Mouse (Mus musculus): ENCODE measurements around the gene Dnajc13. TPM values are rescaled to one million over a fixed set of nuclear protein-coding genes. Genes with fewer than 3 reads are reported as not detected.

The Dnajc13 gene
- polyA plus RNA-seq, 1 experiment: 79.7 TPM

DNA sequence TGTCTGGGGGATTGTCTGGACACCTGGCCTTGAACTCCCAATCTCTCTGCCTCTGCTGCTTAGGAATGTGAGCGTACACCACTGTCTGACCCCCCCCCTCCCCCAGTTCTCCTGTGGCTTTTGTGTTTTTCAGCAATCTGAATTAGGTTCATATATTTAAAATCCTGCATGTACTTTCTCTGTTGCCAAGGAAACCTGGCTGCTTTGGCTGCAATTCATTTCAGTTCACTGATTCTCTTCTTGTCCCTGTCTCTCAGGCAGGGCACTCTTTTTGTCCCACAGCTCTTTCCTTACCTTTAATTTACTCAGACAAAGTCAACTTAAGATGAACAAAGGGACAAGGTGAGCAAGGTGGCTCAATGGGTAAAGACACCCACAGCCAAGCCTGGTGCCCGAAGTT is 134.6 kb downstream of the Dnajc13 start:
- DNase-seq (ENCODE audit: extremely low spot score in 1 of 2, low spot score in 1 of 2): peak; percentile 26 to 67

DNA sequence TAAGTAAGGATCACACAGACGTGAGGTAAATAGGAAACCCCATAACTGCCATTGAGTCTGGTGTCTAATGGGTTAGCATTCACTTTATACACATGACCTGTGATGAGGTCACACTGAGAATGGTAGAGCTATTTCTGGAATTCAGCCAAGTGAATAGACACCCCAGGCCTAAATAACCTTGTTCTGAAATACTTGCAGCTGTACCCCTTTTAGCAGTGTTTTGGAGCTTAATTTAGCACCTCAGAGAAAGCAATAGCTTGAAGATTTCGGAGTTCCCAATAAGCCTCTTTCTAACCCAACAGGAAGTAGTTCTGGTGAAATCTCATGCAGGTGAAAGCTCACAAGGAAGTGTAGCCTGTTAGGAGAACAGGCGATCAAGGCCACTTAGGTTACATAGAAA is 135.9 kb downstream of the Dnajc13 start, which contains the start of gene Ackr4:
Gene Ackr4 (minus strand): TSS at position 101 of the 400 bp plus-strand sequence.
- DNase-seq (ENCODE audit: extremely low spot score in 1 of 2, low spot score in 1 of 2): no peak

DNA sequence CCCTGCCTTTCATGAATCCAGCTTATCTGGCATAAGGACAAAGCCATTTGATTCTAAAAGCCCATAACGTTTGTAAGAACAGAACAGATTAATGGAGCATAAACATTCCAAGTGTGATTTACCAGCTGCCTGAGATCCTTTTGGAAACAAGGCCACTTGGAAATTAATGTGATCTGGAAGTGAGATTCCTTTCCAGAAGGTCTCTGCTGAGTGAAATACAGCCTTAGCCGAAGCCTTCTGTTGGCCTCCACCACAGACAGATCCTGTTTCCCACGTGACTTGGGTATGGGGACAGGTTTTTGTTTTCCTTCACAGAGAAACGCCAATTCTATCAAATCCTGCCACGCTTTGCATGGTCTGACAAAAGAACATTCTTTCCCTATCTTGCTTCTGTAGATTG is 139.1 kb downstream of the Dnajc13 start:
- no peak for DNase-seq (ENCODE audit: extremely low spot score in 1 of 2, low spot score in 1 of 2)

DNA sequence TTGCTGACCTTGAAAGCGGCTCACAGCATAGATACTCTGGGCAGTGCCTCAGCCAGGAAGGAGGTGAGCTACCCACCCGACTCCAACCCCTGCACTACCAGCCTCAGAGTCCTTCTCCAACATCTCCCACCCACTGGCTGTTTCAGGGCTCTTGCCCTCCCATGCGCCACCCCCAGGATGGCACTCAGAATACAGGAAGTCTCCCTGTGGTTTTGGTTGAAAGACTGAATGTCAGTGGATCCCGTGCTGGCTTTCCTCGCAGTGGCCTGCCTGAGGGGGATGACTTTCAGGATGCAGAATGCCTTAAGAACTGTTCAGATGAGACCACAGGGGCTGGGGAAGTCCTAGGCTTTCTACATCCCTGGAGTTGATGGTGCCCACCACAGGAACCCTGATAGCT is 139.6 kb downstream of the Dnajc13 start:
- no peak for DNase-seq (ENCODE audit: extremely low spot score in 1 of 2, low spot score in 1 of 2)

DNA sequence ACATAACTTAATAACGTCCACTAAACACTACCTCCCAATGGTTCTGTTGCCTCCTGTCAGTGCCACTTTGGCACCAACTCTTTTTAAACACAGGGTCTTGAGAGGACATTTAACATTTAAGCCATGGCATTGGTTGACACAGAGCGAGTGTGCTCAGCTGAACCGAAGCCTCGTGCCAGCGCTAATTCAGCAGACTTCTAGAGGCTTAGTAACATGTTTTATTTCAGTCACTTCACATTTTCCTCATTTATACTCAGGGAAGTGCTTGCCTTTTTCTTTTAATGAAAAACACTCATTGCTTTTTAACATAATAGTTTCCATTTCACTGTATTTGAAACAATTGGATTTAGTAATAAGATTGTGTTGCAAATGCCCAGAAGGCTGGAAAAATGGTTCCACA is 153.6 kb downstream of the Dnajc13 start:
- DNase-seq (ENCODE audit: extremely low spot score in 1 of 2, low spot score in 1 of 2): no peak

DNA sequence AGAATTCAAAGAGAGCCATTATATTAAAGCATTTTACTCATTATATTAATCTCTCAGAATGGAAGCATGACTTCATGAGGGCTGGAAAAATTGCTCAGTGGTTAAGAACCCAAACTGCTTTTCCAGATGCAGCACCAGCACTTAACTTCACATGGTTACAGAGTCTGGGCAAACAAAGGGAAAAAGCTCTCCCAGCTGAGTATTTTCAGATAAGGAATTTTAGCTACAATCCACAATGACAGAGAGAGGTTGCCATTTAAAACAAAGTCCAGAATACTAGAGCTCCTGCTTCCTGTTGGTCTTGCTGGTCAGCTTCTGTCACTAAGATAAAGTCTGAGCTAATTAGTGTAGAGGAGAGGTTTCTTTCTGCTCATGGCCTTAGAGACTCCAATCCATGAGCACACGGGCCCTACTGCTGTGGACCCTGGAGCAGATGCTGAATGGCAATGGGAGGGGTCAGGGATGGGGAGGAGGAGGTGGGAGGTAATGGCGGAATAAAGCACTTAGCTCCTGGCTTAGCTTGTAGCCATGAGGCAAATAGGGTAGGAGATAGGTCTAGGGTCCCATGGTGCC is 154.1 kb downstream of the Dnajc13 start:
- DNase-seq (ENCODE audit: extremely low spot score in 1 of 2, low spot score in 1 of 2): no peak

DNA sequence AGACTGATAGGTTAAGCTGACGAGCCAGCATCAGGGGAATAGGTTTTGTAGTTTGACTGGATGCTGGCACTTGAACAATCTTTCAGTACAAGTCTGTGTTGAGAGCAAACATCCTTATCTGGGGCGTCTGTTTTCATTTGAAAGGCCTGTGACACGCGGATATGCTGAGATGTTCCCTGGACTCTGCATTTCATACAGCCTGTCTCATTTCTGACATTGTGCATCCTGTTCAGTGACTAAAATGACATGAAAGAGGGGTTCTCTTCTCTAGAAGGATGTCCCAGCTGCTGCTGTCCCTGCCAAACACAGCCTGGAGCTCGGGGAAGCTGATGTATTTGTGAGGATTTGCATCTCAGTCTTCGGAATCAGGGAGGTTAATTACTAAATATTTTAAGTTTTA is 155.2 kb downstream of the Dnajc13 start:
- no peak for DNase-seq (ENCODE audit: extremely low spot score in 1 of 2, low spot score in 1 of 2)

DNA sequence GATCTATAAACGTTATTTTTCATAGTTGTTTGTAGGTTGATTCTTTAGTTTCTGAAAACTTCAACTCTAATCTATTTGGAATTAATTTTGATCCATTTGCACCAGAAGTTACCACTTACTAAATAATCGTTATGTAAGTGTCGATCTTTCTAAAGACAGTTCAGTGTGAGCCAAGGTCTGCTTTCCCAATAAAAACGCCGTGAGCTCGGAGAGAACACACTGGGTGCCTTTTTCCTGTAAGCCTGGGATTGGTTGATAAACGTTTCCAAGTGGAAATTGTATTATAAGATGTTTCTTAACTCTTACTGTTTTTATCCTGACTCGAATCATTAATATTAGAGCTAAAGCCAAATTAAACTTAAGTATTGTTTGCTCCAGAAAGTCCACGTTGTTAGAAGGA is 155.8 kb downstream of the Dnajc13 start:
- no peak for DNase-seq (ENCODE audit: extremely low spot score in 1 of 2, low spot score in 1 of 2)

DNA sequence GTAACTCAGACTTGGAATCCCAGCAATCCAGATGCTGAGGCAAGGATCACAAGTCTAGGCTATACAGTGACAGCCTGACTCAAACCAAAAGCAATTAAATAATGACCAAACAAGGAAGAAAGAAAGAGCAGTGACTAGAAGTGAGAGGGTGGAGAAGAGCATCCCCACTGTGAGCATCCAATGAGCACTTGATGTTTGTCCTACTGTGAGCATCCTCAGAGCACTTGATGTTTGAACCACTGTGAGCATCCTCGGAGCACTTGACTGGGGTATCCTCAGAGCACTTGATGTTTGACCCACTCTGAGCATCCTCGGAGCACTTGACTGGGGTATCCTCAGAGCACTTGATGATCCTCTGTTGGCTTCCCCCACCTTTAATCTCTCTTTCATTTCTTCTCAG is 157.7 kb downstream of the Dnajc13 start:
- DNase-seq (ENCODE audit: extremely low spot score in 1 of 2, low spot score in 1 of 2): no peak

DNA sequence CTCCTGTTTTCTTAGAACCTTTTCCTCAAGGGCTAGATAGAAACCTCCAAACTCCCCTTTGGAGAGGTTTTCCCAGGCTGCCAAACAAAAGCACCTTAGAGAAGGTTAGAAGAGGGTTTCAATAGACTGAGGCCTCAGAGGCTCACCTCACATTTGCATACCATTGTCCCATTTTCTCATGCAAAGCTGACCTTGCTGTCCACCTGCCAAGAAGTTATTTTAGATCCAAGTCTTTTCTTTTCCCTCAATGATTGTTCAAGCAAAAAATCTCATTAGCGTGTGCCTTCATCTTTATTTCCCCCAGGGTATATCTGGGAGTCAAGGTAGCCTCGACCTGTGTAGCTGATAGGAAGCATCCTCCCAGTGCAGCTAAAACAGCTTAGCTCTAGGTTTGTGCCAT is 159.8 kb downstream of the Dnajc13 start:
- no peak for DNase-seq (ENCODE audit: extremely low spot score in 1 of 2, low spot score in 1 of 2)

DNA sequence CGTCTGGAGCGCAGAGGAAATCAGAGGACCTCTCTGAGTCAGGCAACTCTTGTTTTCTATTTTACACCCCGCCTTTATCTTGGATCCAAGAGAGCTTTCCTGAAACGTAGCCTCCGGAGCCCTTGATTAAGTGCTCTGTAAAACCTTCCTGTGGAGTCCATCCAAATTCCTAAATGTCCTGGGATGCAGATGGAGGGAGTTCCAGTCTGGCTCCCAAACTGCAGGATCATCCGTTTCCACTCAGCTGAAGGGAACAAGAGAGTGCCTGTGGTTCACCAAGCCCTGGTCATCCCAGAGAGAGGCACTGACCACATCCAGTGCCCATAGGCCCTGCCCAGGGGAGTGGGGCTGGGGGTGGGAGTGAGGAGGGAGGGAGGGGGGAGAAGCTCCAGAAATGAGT is 160.4 kb downstream of the Dnajc13 start:
- no peak for DNase-seq (ENCODE audit: extremely low spot score in 1 of 2, low spot score in 1 of 2)

DNA sequence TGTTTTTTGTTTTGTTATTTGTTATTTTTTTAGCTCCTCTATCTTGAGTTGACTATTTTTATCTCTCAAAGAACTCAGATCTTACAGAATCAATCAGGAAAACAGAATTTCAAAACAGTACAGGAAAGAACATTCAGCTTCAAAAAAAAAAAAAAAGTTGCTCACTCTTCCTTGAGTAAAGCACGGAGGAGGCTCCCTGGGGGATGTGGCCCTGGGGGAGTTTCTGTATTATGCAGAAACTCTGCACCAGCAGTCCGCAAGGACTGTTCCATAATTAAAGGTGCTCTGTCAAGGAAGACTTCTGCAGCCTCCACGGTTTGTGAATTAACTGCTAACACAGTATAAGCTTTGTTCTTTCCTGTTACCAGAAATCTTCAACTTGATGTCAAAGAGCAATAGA is 161.3 kb downstream of the Dnajc13 start:
- DNase-seq (ENCODE audit: extremely low spot score in 1 of 2, low spot score in 1 of 2): no peak

Other genes starting within 250 kb of the Dnajc13 start
- gene Gm28305, start 222.3 kb downstream of the Dnajc13 start, polyA plus RNA-seq (2012; rRNA removed): not detected in 2 replicates
- gene Uba5, start 199.8 kb downstream of the Dnajc13 start, polyA plus RNA-seq (2012; rRNA removed): 55.9 and 57.5 TPM in 2 replicates
- 23.6 and 24.1 TPM in 2 replicates for gene Acad11, start 199.6 kb downstream of the Dnajc13 start, polyA plus RNA-seq (2012; rRNA removed)
- 0.23 and 0.32 TPM in 2 replicates for gene Ackr4, start 136.0 kb downstream of the Dnajc13 start, polyA plus RNA-seq (2012; rRNA removed)
- gene Acpp, start 74.8 kb upstream of the Dnajc13 start, polyA plus RNA-seq (2012; rRNA removed): 0.13 and 0.14 TPM in 2 replicates